Mouse (Mus musculus) kidney, adult 9 months (tissue): ENCODE data around the gene Rnf167.
A peak's percentile ranks its signal among the peaks of the same experiment; 100 is the strongest.

Experiments
- DNase-seq: peaks from one replicate; pipeline ENCODE4 v3.0.0; 2022

The Rnf167 gene

DNA sequence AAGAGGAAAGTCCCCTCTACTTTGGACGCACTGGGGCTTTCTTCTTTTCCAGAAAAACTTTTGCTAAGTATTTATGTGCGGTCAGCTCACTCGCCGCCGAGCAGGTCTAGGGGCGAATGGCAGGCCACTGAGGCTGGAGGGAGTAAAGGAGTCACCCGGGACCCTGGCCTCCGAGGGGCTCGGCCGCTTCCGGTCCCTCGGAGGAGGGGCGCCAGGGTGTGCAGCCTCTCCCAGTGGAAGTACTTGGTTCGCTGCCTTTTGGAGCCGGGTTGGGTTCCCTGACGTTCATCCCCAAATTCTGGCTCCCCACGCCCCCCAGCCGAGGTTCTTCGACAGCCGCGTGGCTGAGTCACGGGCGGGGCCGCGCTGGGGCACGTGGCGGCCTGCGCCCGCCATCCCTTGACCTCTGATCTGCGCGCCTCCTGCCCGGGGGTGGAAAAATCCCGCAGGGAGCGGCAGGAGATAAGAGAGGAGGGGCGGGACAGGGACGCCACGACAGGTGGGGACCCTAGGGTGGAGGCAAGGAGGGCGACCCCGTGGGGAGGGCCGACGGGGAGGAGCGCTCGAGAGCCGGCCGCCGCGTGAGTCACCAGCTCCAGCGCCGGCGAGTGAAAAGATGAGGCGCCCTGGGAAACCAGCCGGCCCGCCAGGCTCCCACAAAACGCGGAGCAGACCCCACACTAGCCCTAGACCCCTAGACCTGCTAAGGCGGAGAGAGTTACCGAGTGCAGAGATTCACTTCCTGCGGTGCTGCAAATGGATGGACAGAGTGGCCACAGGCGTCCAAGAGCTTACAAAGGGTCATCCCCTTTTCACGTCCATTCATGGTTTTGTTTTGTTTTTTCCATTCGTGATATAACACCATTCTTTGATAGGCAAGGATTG is 8.8 kb downstream of the Rnf167 start:
- peak; percentile 58 for DNase-seq

DNA sequence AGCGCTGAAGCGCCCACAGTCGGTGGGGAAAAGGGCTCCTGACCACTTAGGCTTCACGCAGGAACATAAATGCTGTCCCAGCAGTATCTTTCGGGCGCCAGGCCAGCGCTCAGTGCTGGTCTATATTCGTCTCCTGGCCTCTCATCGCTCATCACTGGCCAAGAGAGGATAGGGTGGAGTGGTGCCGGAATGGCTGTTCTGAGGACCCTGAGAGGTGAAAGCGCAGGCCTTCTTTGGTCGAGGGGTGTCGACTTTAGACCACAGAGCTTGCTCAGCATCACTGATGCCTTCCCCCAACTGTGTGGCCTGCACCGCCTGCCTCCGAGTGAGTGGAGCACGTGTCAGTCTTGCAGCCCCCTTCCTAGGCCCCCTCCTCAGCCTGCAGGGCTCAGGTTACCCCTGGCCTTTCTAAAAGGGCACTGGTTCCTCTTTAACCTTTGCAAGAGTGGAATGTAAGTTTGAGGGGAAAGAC is 9.5 kb downstream of the Rnf167 start:
- no peak for DNase-seq

DNA sequence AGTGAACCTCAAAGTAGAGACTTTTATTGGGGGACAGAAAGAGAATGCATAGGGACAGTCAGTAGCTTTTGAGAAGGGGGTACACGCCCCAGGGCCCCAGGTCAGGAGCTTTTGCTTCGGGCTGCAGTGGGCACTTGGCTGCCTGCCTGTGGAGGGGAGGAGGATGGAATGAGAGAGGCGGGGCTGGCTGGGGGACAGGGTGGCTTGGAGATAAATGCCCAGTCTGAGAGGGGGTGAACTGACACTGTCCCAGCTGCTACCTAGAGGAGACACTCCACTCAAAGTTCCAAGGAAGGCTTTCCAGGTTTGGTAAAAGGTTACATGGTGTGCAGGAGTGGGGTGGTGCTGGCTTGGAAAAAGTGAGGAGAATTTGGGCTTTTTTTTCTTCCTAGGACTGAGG is 9.9 kb downstream of the Rnf167 start, which contains the start of gene Eno3:
Eno3 (plus strand) TSS at position 239 of the 400 bp plus-strand sequence.
- no peak for DNase-seq

DNA sequence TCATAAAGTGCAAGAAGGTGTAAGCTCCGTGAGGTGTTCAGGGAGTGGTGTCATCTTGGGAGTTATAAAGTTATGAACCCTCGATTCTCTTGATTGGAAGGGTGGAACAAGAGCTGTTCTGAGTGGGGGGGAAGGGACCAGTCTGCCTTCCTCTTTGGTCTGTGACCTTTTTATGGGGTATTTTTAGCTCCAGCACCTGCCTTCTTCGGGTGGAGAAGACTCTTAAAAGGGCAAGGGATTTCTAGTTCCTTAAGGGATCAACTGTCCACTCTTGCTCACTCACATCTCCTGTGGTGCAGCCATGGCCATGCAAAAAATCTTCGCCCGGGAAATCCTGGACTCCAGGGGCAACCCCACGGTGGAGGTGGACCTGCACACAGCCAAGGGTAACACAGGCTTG is 10.5 kb downstream of the Rnf167 start:
- DNase-seq: no peak

DNA sequence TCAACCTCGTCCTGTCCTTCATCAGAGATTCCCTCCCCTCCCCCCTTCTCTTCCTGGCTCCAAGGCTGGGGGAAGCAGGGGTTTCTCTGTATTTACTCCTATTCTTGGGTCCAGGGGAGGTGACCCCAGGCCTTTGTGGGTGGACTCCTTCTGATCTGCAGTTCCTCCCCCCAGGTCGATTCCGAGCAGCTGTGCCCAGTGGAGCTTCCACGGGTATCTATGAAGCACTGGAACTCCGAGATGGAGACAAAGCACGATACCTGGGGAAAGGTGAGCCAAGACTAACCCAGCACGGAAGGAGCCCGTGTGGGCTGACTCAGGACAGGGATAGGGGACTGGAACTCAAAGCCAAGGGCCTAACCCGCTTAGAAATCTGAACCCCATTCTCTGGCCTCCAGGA is 11.0 kb downstream of the Rnf167 start:
- no peak for DNase-seq

DNA sequence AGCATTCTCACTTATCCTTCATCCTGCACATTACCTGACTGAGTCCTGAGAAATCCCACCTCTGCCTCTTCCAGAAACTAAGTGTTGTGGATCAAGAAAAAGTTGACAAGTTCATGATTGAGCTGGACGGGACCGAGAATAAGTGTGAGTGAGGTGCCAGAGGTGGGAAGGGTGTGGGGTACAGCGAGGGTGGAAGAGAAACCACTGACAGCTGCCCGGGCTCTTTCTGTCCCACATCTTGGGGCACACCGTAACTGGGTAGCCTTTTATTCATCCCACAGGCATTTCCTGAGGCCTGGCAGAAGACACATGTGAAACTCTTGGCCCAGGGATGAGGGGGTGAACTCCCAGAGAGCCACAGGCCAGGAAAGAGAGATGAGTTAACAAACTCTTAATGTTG is 11.5 kb downstream of the Rnf167 start:
- DNase-seq: no peak

DNA sequence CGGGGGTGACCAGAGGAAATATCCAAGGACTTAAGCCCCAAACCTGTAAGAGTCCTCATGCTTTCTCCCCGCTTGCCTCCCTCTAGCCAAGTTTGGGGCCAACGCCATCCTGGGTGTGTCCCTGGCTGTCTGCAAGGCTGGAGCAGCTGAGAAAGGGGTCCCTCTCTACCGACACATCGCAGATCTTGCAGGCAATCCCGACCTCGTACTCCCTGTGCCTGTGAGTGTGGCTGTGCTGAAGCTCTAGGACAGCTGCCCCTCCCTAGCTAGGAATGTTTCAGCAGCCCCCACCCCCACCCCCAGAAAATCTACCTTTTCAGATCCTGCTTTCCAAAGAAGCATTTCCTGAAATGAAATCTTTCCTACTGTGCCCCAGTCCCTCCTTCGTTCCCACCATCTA is 11.9 kb downstream of the Rnf167 start:
- no peak for DNase-seq

DNA sequence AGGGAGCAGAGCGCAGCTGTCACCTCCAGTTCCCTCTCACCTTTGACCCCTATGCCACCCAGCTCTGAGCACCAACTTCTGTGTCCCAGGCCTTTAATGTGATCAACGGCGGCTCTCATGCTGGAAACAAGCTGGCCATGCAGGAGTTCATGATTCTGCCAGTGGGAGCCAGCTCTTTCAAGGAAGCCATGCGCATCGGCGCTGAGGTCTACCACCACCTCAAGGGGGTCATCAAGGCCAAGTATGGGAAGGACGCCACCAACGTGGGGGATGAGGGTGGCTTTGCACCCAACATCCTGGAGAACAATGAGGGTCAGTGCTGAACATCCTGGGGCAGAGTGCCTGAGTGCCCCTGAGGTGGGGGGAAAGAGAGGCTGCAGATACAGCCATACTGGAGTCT is 13.5 kb downstream of the Rnf167 start:
- DNase-seq: no peak

DNA sequence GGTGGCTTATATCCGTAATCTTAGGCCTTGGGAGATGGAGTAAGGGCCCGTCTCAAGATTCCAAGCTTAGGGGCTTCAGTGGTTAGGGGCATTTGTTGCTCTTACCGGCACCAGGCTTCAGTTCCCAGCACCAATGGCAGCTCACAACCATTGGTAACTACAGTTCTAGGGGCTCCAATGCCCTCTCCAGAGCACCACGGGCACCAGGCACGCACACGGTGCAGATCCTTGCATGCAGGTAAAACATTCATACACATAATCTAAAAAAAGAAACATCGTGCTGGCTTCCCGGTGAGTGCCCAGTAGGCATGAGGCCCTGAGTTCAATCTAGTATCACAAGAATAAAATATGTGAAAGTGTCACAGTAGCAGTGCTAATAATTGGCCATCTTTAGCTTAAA is 16.1 kb downstream of the Rnf167 start:
- DNase-seq: no peak

DNA sequence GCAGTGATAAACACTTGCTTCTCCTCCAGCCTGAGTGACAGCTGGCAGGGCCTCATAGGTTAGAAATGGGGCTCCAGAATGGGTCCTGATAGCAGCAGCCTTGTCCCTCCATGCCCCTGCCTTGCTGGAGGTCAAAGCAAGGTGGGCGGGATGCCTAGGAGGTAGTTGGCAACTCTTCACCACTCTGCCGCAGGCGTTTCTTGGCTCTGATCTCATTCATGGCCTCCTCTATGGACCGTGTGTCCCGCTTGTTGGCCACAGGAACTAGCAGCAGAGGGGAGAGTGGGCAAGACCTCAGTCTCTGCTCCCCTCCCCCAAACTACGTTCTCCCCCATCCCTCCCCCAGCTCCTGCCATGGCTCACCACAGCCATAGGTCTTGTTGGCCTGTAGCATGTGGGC is 16.9 kb downstream of the Rnf167 start:
- DNase-seq: no peak

DNA sequence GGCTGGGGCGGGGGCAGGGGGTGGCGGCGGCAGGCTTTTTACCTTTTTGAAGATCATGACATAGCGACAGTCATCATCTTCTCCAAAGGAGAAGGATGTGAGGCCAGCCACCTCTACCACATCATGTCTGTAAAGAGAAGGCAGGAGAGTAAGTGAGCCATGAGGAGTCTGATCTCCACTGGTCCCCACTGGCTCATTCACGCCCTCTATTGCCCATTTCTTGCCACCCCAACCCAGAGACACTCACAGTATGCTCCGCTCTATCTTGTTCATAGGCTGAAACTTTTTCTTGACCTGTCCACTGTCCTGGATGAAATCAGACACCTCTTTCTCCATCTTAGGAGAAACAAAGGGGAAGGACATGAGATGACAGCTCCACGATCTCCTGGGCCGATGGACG is 17.7 kb downstream of the Rnf167 start:
- DNase-seq: no peak

DNA sequence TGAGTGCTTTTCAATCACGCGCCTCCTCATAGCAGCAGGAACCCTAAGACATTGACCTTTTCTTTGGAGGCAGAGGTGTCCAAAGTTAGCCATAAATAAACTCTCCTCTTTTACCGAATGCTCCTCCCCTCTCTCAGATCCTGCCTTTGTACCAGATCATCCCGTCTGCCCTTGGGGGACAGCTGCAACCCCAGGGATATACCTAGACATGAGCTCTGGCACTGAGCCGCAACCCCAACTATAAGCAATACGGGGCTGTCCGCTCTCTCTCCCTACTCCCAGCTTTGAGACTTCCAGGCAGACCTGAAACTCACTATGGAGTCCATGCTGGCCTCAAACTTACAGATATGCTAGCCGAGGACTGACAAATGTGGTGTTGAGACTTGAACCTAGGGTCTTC is 19.7 kb downstream of the Rnf167 start:
- DNase-seq: no peak

DNA sequence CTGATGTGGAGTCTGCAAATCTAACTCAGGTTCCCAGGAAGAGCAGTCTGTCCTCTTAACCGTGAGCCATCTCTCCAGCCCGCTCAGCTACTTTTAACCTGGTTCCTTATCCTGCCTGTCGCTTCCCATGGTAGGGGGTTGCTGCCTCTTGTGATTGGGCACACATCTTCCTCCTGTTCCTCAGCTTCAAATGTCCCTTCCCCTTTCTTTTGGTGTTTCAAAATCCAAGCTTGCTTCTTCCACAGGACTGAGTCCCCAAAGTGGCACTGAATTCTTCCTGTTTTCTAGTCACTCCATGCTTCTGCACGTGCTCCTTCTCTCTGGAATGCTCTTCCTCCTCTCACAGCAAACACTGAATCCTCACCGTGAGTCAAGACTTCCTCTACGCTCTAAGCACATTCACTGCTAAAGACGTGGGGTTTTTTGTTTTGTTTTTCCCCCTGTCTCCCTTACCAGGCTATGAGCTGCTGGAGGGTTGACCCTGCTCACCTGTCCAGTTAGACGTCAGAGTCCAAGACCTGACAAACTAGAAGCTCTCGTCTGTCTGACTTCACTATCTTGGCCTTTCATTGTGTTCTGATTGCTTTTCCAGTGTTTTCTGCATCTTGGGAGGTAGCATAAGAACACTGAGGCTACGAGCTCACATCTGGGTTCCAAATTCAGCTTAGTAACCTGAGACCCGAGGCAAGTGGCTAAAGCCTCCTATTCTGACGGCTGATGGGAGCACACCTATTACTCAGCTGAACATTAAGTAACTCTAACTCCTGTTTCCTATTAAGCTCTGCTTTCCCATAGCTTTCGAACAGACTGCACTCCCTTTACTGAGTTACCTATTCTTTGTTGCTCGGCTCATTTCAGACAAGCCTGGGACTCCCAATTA is 20.5 kb downstream of the Rnf167 start:
- DNase-seq: no peak

DNA sequence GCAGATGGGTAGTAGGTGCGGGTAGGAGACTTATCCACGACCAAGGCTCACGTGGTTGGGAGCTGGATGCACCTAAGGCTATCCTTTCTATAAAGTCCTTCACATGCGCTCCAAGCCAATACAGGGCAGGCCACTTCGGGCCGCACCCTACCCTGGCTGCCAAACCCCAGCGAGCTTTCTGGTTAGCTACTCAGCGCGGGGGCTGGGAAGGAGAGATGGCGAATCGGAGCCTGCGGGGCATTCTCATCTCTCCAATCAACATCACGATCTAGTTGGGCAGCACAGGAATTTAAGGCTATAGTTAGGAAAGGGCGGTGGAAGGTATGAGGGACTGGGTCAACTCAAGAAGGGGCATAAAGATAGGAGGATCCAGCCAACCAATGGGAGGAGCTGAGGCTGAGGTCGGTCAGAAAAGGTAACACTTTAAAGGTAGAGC is 21.3 kb downstream of the Rnf167 start:
- DNase-seq: no peak

DNA sequence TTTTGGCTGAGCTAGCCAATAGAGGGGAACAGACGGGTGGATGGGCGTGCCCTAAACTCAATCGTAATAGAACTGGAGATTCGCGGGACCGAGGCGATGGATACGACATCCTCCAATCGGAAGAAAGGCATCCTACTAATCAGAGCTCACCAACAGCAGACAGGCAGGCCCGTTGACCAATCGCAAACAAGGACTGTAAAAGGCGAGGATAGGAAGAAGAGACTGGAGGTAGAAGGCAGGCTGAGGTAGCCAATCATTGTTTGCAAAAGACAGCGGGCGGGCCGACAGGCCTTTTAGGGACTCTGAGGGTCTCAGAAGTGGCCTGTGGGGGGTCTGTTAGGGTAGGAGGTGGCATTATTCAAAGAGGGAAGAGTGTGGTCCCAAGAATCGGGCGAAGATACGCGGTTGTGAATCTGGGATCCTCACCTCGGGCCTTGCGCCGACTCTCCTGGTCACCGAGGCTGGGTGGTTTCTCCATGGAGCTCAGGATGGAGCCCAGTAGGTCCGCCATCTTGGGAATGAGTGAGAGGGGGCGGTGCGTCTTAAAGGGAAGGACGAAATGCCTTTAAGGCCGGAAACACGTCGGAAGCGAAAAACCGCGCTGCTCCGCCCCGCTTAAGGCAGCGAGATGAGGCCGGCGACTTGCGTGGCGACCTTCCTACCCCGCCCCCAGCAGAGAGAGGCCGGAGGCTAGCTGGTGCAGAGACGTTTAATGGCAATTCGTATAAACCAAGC is 21.9 kb downstream of the Rnf167 start, which contains the start of gene Spag7:
Spag7 (minus strand) TSS at position 646 of the 735 bp plus-strand sequence.
- peak; percentile 100 for DNase-seq

DNA sequence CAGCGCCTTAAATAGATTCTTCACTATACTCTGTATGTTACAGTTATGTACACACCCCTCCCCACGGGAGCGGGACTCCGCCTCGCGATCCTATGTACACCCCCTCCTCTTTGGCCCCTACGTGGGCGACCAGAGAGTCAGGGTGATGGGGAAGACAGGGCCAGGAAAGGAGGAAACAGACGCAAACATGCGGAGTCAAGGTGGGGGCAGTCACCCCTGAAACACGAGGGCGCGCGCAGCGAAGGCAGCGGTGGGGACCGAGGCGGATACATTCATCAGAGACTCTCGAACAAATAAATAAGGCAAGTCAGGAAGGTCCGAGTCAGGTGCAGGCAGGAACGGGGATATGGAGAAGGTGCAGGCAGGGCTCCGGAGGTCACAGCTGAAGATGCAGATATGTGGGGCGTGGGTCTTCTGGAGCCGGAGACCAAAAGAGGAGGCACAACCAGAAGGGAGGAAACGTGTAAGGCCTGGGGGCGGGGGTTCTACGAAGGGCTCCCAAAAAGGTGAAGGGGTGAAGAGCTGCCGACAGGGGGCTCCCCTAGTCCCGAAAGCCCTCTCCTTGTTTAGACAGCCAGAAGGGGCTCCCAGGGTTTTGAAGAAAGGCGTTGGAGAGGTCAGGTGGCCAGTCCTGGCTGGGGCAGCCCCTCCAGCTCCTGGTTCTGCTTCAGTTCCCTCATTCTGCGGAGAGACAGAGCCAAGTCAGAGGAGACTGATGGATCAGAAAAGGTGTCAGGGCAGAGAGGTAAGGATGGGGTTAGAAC is 22.7 kb downstream of the Rnf167 start:
- peak; percentile 82 for DNase-seq

DNA sequence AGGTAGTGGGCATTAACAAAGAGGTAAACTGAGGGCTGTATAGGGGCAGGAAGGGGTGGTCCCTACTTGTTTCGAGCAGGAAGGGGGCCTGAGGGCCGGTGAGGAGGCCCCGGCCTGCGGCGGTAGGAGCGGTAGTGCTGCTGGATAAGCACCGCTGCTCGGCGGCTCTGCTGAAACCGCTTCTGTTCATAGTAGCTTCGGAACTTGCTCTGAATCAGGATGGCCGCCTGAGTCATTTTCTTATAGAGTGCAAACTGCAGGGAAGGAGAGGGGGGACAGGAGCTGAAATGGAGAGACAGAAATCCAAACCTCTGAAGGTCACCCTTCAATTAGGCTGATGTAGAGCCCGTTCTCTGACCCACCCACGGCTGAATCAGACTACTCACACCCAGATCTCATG is 23.4 kb downstream of the Rnf167 start:
- DNase-seq: peak; percentile 40

DNA sequence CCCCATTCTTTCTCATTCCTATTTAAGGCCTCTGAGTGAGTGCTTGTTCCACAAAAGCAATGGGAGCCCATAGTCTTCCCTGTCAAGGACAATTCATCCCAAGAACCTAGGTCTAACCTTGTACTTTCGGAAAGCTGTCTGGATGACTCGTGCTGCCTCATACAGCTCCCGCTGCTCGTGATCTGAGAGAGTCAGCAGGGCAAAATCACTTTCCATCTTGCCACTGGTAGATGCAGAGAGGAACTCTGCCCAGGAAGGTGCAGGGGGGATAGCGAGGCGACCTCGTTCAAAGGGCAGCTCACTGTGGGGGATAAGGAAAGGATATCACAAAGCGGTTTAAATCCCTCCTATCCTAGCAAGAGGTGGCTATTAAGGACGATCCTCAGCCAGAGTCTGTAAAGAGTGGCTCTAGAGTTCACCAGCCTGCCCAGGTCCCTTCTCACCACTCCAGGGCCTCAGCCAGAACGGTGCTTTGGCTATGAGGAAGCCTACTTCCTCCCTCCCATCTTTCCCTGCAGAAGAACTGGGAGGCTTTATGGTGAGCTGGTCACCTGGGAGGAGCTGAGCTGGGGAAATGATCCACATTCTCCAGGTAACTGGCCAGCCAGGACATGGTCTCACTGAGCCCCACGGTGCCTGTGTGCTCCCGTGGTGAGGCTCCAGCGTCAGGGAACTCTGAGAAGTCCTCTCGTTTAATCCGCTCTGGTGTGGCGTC is 24.5 kb downstream of the Rnf167 start:
- peak; percentile 46 for DNase-seq

DNA sequence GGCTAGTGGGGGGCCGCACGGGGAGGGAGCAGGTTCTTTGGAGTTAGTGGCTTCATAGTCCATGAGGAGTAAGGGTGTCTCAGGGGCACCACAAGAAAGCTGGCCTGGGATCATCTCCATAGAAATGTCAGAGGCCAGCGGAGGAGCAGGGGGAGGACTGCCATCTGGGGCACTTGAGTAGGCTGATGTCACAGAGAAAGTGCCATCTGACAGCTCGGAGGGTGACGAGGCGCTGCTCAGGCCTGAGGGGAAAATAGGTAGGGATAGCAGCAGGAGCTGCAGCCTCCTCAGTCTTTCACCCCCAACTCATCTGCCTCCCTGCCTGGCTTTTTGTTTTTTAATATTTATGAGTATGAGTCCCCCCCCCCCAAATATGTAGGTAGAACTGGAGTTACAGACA is 27.0 kb downstream of the Rnf167 start:
- DNase-seq: no peak

DNA sequence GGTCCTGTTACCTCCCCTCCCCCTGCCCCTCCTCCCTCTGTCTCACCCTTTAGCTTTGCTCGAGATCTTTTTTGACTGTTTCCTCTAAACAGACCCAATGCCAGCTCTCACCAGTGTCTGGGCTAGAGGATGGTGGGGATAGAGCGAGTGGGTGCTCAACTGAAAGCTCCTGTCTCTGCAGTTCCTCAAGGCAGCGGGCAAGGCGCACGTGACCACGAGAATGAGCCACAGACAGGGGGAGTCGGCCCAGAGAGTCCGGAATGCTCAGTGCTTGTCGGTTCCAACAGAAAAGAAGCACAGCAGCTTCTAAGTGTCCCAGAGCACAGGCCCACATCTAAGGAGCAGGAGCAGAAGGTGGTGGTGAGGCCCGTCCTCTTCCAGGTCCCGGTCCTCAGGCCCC is 27.5 kb downstream of the Rnf167 start:
- no peak for DNase-seq

DNA sequence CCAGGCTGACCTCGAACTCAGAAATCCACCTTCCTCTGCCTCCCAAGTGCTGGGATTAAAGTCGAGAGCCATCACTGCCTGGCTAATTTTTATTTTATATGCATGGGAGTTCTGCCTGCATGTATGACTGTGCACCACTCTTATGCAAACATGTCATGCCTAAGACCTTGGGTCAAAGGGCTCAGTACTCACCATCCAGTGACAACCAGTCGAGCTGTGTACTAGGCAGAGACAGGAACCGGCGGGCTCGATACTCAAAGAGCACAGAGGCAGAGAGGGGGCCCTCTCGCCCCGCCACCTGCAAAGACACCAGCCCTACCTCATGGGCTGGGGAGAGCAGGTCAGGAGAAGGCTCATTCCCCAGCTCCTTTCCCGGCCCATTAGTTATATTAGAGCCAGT is 31.1 kb downstream of the Rnf167 start:
- no peak for DNase-seq

DNA sequence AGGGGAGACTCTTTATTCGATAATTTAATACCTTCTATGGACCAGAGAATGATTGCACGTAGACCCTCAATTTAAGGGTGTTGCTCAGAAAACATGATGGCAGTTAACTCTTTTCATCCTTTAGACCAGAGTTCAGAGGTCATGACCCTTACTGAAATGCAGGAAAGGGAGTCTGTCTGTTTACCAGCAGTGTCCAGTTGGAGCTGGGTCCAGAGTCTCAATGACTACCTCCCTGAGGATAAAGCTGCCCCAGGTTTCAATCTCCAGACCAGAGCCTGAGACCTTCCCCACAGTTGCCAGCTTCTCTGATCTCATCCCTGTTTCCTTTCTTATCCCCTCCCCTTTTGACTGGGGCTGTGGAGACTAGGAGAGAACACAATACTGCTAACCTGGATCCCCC is 31.5 kb downstream of the Rnf167 start:
- no peak for DNase-seq
